Mouse (Mus musculus): ENCODE results near the gene Vmn2r117. TPM values are rescaled to one million over a fixed set of nuclear protein-coding genes. Genes with fewer than 3 reads are reported as not detected.
"Not testable (repeated sequence)": the region's sequence is repeated elsewhere in the genome, so short reads cannot be mapped to it uniquely, and the experiment has no call there.

Gene Vmn2r117
- total RNA-seq (2022): not detected

- DNase-seq (ENCODE audit: low spot score): not testable (repeated sequence)
Measured at GRCm38 (mm10) chr17:23479599-23479998, at the start of gene Vmn2r117. Vmn2r117 (minus strand) TSS chr17:23479699.

GRCm38 (mm10) chr17:23522941-23523732 is 43.6 kb upstream of the Vmn2r117 start:
- not testable (repeated sequence) for DNase-seq (ENCODE audit: low spot score)

GRCm38 (mm10) chr17:23518701-23519423 is 39.4 kb upstream of the Vmn2r117 start:
- no peak for DNase-seq (ENCODE audit: low spot score)

- DNase-seq (ENCODE audit: low spot score): no peak
Measured at GRCm38 (mm10) chr17:23433150-23433679, 46.3 kb downstream of the Vmn2r117 start.

Other genes starting within 250 kb of the Vmn2r117 start
- not detected for gene Vmn2r114, start 167.2 kb downstream of the Vmn2r117 start, total RNA-seq (2022)
- not detected for gene Vmn2r115, start 136.0 kb downstream of the Vmn2r117 start, total RNA-seq (2022)
- not detected for gene Vmn2r116, start 95.1 kb downstream of the Vmn2r117 start, total RNA-seq (2022)
- 1 to 10 TPM; 4.9 to 6.5 (median 5.8) TPM for gene Zfp213, start 84.5 kb upstream of the Vmn2r117 start, total RNA-seq (2022)
- 1 to 10 TPM; 1.9 to 5.9 (median 4.4) TPM for gene Zfp13, start 119.8 kb upstream of the Vmn2r117 start, total RNA-seq (2022)
- not detected for gene Zscan10, start 121.2 kb upstream of the Vmn2r117 start, total RNA-seq (2022)
- gene Mmp25, start 165.6 kb upstream of the Vmn2r117 start, total RNA-seq (2022): under 1 TPM in 1 of 4 experiments, not detected in 3; 0.06 TPM
- gene Bicdl2, start 180.8 kb upstream of the Vmn2r117 start, total RNA-seq (2022): not detected
- gene Hcfc1r1, start 193.9 kb upstream of the Vmn2r117 start, total RNA-seq (2022): 100 to 1,000 TPM; 200 to 231 (median 211) TPM
- gene Thoc6, start 194.2 kb upstream of the Vmn2r117 start, total RNA-seq (2022): 10 to 100 TPM in 3 of 4 experiments, 1 to 10 TPM in 1; 8.8 to 11.6 (median 11.0) TPM
- gene Tnfrsf12a, start 197.8 kb upstream of the Vmn2r117 start, total RNA-seq (2022): 100 to 1,000 TPM in 2 of 4 experiments, 10 to 100 TPM in 2; 55.7 to 113 (median 85.0) TPM
- gene Cldn6, start 199.6 kb upstream of the Vmn2r117 start, total RNA-seq (2022): not detected
- under 1 TPM in 1 of 4 experiments, not detected in 3; 0.19 TPM for gene Cldn9, start 204.3 kb upstream of the Vmn2r117 start, total RNA-seq (2022)
- not detected for gene 1520401A03Rik, start 243.1 kb upstream of the Vmn2r117 start, total RNA-seq (2022)
- 1 to 10 TPM in 2 of 4 experiments, under 1 TPM in 2; 0.78 to 1.5 (median 1.1) TPM for gene Pkmyt1, start 246.6 kb upstream of the Vmn2r117 start, total RNA-seq (2022)

All from heart, adult 8-10 months (tissue).